Mouse (Mus musculus) adrenal gland, adult (tissue): ENCODE measurements at regions not wholly inside any gene's neighbourhood (a gene's known extent, or its start where the extent isn't known, plus 50 kb on each side); places are given as distances from the start of the nearest gene placed in this dataset.

Experiments
- DNase-seq, 2 experiments: peaks; one replicate each; pipeline ENCODE4 v3.0.0; 2022 to 2023; ENCODE audit warnings: low spot score in 1 of 2; ENCODE audit not compliant: inconsistent age in 2 of 2

GRCm38 (mm10) chr13:35079685-35080084, 52.8 kb upstream of the Eci2 start:
- DNase-seq, result no peak

GRCm38 (mm10) chr13:35085386-35085785, 58.5 kb upstream of the Eci2 start:
- DNase-seq, result no peak

GRCm38 (mm10) chr13:35087246-35088040, 60.5 kb upstream of the Eci2 start:
- DNase-seq, result peak; percentile 50 to 91

- no peak for DNase-seq
Observed at GRCm38 (mm10) chr13:35091155-35091554, 64.3 kb upstream of the Eci2 start.

- peak in 1 of 2 experiments; percentile 67 for DNase-seq
Observed at GRCm38 (mm10) chr13:35119782-35120181, 92.9 kb upstream of the Eci2 start.

GRCm38 (mm10) chr13:35129475-35129874, 102.6 kb upstream of the Eci2 start:
- DNase-seq, result no peak

- no peak for DNase-seq
Observed at GRCm38 (mm10) chr13:35131272-35132185, 104.6 kb upstream of the Eci2 start.

- no peak for DNase-seq
Observed at GRCm38 (mm10) chr13:35151629-35152028, 124.7 kb upstream of the Eci2 start.

GRCm38 (mm10) chr13:35159456-35159855, 132.6 kb upstream of the Eci2 start:
- no peak for DNase-seq

- DNase-seq, result no peak
Observed at GRCm38 (mm10) chr13:35160767-35161166, 133.9 kb upstream of the Eci2 start.

- peak in 1 of 2 experiments; percentile 54 for DNase-seq
Observed at GRCm38 (mm10) chr13:35166080-35166479, 139.2 kb upstream of the Eci2 start.

GRCm38 (mm10) chr13:35166831-35167541, 140.1 kb upstream of the Eci2 start:
- DNase-seq, result no peak

GRCm38 (mm10) chr13:35171562-35172254, 144.8 kb upstream of the Eci2 start:
- no peak for DNase-seq

- no peak for DNase-seq
Observed at GRCm38 (mm10) chr13:35173522-35173921, 146.6 kb upstream of the Eci2 start.

- DNase-seq, result no peak
Observed at GRCm38 (mm10) chr13:35175587-35175986, 148.7 kb upstream of the Eci2 start.

- peak in 1 of 2 experiments; percentile 13 for DNase-seq
Observed at GRCm38 (mm10) chr13:35177305-35177704, 150.4 kb upstream of the Eci2 start.

- peak; percentile 54 to 76 for DNase-seq
Observed at GRCm38 (mm10) chr13:35189028-35189711, 162.3 kb upstream of the Eci2 start.

- DNase-seq, result no peak
Observed at GRCm38 (mm10) chr13:35202069-35202468, 175.2 kb upstream of the Eci2 start.

GRCm38 (mm10) chr13:35208319-35208718, 181.4 kb upstream of the Eci2 start:
- DNase-seq, result no peak

GRCm38 (mm10) chr13:35209551-35209950, 182.7 kb upstream of the Eci2 start:
- DNase-seq, result peak in 1 of 2 experiments; percentile 29
